Mouse (Mus musculus): ENCODE results near the gene Mta2.

- TF ChIP-seq CTCF (IDR thresholded peaks at IDR 0.05; ENCODE audit: insufficient read depth, low read length) (no peak), POLR2A (IDR thresholded peaks at IDR 0.05; ENCODE audit: borderline replicate concordance, extremely low read depth, low read depth, low read length) (no peak)
Observed at GRCm38 (mm10) chr19:8921741-8922140, 19.9 kb upstream of the Mta2 start.

Data from lung, adult 2 months (tissue).